Comparison of ENCODE assay signal across 32 mouse cellular contexts in the genomic region with DNA sequence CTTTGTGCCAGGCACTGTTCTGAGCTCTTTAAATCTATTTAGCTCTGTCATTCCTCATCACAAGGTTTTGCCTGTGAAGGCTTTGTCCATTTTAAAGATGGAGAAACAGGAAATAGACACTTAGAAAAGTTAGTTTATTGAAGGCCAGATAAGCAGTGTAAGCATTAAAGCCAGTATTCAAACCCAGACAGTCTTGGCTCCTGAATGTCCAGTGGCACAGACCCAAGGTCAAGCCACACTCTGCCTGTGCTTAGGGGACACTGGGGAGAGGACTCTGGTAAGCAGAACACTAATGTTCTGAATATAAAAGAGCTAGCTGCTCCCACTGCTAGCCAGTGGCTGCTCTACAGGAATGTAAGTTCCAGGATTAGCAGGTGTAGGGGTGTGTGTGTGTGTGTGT. TPM values are rescaled to one million over a fixed set of nuclear protein-coding genes. Genes with fewer than 3 reads are reported as not detected.
DNase-seq lines count a peak whose midpoint lies in the region; ATAC-seq and TF ChIP-seq lines count a peak whose summit lies in the region.
"Had no signal": no experiment of that assay in that cellular context is flagged by ENCODE, and none has a peak within 500 bp of the region (broad histone marks: within the 10 kb centered on the region; RNA-seq: fewer than 3 reads in every experiment).

No protein-coding gene starts in this region.

- H3K79me2 ChIP-seq in liver, adult 2 months (ENCODE audit: control insufficient read depth, insufficient read depth, low read length) = no peaks in the 10 kb centered on the region

- H3K4me2 ChIP-seq in heart, embryonic 13.5 days = no peak overlapping the region
- no peak overlapping the region for H3K4me2 ChIP-seq in heart, embryonic 12.5 days
- H3K4me2 ChIP-seq: forebrain, embryonic 12.5 days; heart, embryonic 11.5 days; hindbrain, embryonic 15.5 days; limb, embryonic 13.5 days; liver, embryonic 13.5 days; midbrain, embryonic 12.5 days; neural tube, embryonic 12.5 days had no signal

- H3K36me3 ChIP-seq in heart, embryonic 13.5 days = peaks cover 13% of the 10 kb centered on the region
- peaks cover 12% of the 10 kb centered on the region for H3K36me3 ChIP-seq in heart, embryonic 12.5 days
- no peaks in the 10 kb centered on the region for H3K36me3 ChIP-seq in liver, adult 2 months (ENCODE audit: control insufficient read depth, insufficient read depth, low read length)
- H3K36me3 ChIP-seq: forebrain, embryonic 12.5 days; hindbrain, embryonic 10.5 days; hindbrain, embryonic 15.5 days; limb, embryonic 13.5 days; midbrain, embryonic 12.5 days; neural tube, embryonic 12.5 days had no signal

- H3K4me3 ChIP-seq in heart, embryonic 13.5 days = no peak overlapping the region
- H3K4me3 ChIP-seq in heart, embryonic 12.5 days = no peak overlapping the region
- H3K4me3 ChIP-seq in liver, adult 2 months (ENCODE audit: insufficient read depth, low read depth, low read length) = no peak overlapping the region
- H3K4me3 ChIP-seq: erythroblast, embryonic 14.5 days; forebrain, embryonic 12.5 days; hindbrain, embryonic 10.5 days; hindbrain, embryonic 15.5 days; limb, embryonic 13.5 days; liver, embryonic 13.5 days; megakaryocyte, embryonic 14.5 days; midbrain, embryonic 12.5 days; myocyte; neural tube, embryonic 12.5 days had no signal

- 0 out of 2 replicates have a peak overlapping the region, but pooled peaks have one; percentile 8 for H3K27ac ChIP-seq in heart, embryonic 13.5 days (replicated peaks)
- H3K27ac ChIP-seq in heart, embryonic 12.5 days (ENCODE audit: poor library complexity, severe bottlenecking) = no peak overlapping the region
- no peak overlapping the region for H3K27ac ChIP-seq in liver, adult 2 months (replicated peaks; ENCODE audit: insufficient read depth, low read depth, low read length)
- H3K27ac ChIP-seq: forebrain, embryonic 12.5 days; hindbrain, embryonic 10.5 days; hindbrain, embryonic 15.5 days; limb, embryonic 13.5 days; liver, embryonic 13.5 days; midbrain, embryonic 12.5 days; neural tube, embryonic 12.5 days had no signal

- TF ChIP-seq CTCF in liver, adult 2 months (IDR thresholded peaks at IDR 0.05; ENCODE audit: low read depth, low read length) = no peak

- no peak overlapping the region for H3K9ac ChIP-seq in heart, embryonic 13.5 days
- H3K9ac ChIP-seq in heart, embryonic 12.5 days = no peak overlapping the region
- no peak overlapping the region for H3K9ac ChIP-seq in liver, adult 2 months (ENCODE audit: low read depth, low read length)
- H3K9ac ChIP-seq: forebrain, embryonic 12.5 days; hindbrain, embryonic 15.5 days; limb, embryonic 13.5 days; liver, embryonic 13.5 days; midbrain, embryonic 12.5 days; neural tube, embryonic 12.5 days had no signal

- H3K4me1 ChIP-seq in heart, embryonic 13.5 days = peaks cover 30% of the 10 kb centered on the region
- H3K4me1 ChIP-seq in heart, embryonic 12.5 days (replicated peaks) = peaks cover 10% of the 10 kb centered on the region
- no peaks in the 10 kb centered on the region for H3K4me1 ChIP-seq in liver, adult 2 months (ENCODE audit: control insufficient read depth, insufficient read depth, low read length)
- H3K4me1 ChIP-seq: forebrain, embryonic 12.5 days; hindbrain, embryonic 10.5 days; hindbrain, embryonic 15.5 days; limb, embryonic 13.5 days; midbrain, embryonic 12.5 days; neural tube, embryonic 12.5 days had no signal

- peak; percentile 37 for DNase-seq in adrenal gland, postnatal 10 days
- DNase-seq in adrenal gland, postnatal 4 days (ENCODE audit: low spot score in 2 of 2) = no peak
- DNase-seq in liver, adult 2 months (ENCODE audit: extremely low read depth, low read depth, low spot score) = peak; percentile 25
- DNase-seq in liver = no peak
- peak; percentile 6 for DNase-seq in Muller cell, postnatal 12 days (ENCODE audit: inconsistent ontology term)
- DNase-seq: adrenal gland, adult 8-10 months; cerebellum, adult 2 months; cerebellum, postnatal 14 days; gastrocnemius, postnatal 10 days; heart, postnatal 10 days; kidney, adult 11 months; kidney, postnatal 4 days; liver, embryonic 13.5 days; lung, adult 18-20 months; lung, postnatal 4 days; right cerebral cortex, postnatal 4 days had no signal

- H3K27me3 ChIP-seq in heart, embryonic 13.5 days (replicated peaks) = no peaks in the 10 kb centered on the region
- no peaks in the 10 kb centered on the region for H3K27me3 ChIP-seq in heart, embryonic 12.5 days (replicated peaks)
- no peaks in the 10 kb centered on the region for H3K27me3 ChIP-seq in liver, adult 2 months (ENCODE audit: control insufficient read depth, insufficient read depth, low read length)
- H3K27me3 ChIP-seq: forebrain, embryonic 12.5 days; hindbrain, embryonic 15.5 days; limb, embryonic 13.5 days; liver, embryonic 13.5 days; megakaryocyte, embryonic 14.5 days; midbrain, embryonic 12.5 days; neural tube, embryonic 12.5 days had no signal

- no peak for ATAC-seq in heart, embryonic 13.5 days (ENCODE audit: extremely low read depth, insufficient number of reproducible peaks, low FRiP score, low TSS enrichment)
- ATAC-seq in heart, embryonic 12.5 days (ENCODE audit: insufficient number of reproducible peaks, low FRiP score) = no peak
- ATAC-seq: inflammation-experienced regulatory T-cells, adult 6 months; lung, postnatal 0 days had no signal

- TF ChIP-seq POLR2A in liver, adult 2 months (IDR thresholded peaks at IDR 0.05; ENCODE audit: extremely low read depth, insufficient read depth, low read length) = no peak

- no peaks in the 10 kb centered on the region for H3K9me3 ChIP-seq in heart, embryonic 13.5 days
- peaks cover 8% of the 10 kb centered on the region for H3K9me3 ChIP-seq in heart, embryonic 12.5 days (replicated peaks)
- H3K9me3 ChIP-seq: forebrain, embryonic 12.5 days; hindbrain, embryonic 15.5 days; megakaryocyte, embryonic 14.5 days; midbrain, embryonic 12.5 days; neural tube, embryonic 12.5 days had no signal

RNA-seq across cellular contexts. Expression of gene Gm11639, which starts 21.1 kb away (rescaled TPM):
- total RNA-seq in adrenal gland, postnatal 10 days (2021) = under 1 TPM; 0.12 TPM
- under 1 TPM; 0.06 to 0.11 TPM for total RNA-seq in adrenal gland, postnatal 4 days (2021)
- polyA plus RNA-seq in heart, embryonic 13.5 days (2015; fragmentation: Nextera tagmentation; extraction: Ambion mirVana) = 0.01 TPM in 1 of 2 replicates, not detected in the other
- polyA plus RNA-seq in heart, embryonic 12.5 days (2016; fragmentation: Nextera tagmentation; extraction: Ambion mirVana) = 0.01 TPM in 1 of 2 replicates, not detected in the other
- under 0.01 and 0.13 TPM in 2 replicates for total RNA-seq in liver, adult 2 months (2014; rRNA removed)
- polyA plus RNA-seq in liver, adult 2 months (2012; rRNA removed) = not detected in 2 replicates
- total RNA-seq: MEL had no signal
- polyA plus RNA-seq: erythroblast, embryonic 14.5 days; forebrain, embryonic 12.5 days; gonadal fat pad, adult 2 months; hindbrain, embryonic 10.5 days; limb, embryonic 13.5 days; midbrain, embryonic 12.5 days; myocyte had no signal

RNA-seq across cellular contexts. Expression of gene Itgb3, which starts 56.6 kb away (rescaled TPM):
- 10 to 100 TPM in 1 of 2 experiments, 1 to 10 TPM in 1; 9.4 to 15.4 TPM for total RNA-seq in adrenal gland, postnatal 10 days (2021)
- total RNA-seq in adrenal gland, postnatal 4 days (2021) = 10 to 100 TPM; 12.9 to 16.6 TPM
- 5.0 and 5.1 TPM in 2 replicates for polyA plus RNA-seq in heart, embryonic 13.5 days (2015; fragmentation: Nextera tagmentation; extraction: Ambion mirVana)
- polyA plus RNA-seq in heart, embryonic 12.5 days (2016; fragmentation: Nextera tagmentation; extraction: Ambion mirVana) = 9.6 and 11.9 TPM in 2 replicates
- total RNA-seq in liver, adult 2 months (2014; rRNA removed) = 2.1 and 3.7 TPM in 2 replicates
- 1.5 TPM in 2 replicates for polyA plus RNA-seq in liver, adult 2 months (2012; rRNA removed)

Comparison
In these comparisons a context has a peak if more than half of its experiments do, and no peak if none do; other contexts are left out.
1. DNase-seq: peak in adrenal gland, postnatal 10 days (single experiment), liver, adult 2 months (single experiment) and Muller cell, postnatal 12 days (single experiment); none in adrenal gland, postnatal 4 days (0 of 2) and liver (single experiment).